Mouse (Mus musculus) midbrain, embryonic 14.5 days (tissue): Measurements from ENCODE around the gene Gpr68. TPM values are rescaled to one million over a fixed set of nuclear protein-coding genes. Genes with fewer than 3 reads are reported as not detected.

Source experiments
- ATAC-seq: fragments of 200-750 bp; cut with Nextera tagmentation; 2 replicates; pipeline ENCODE4 v1.8.0; 2017; ENCODE audit warnings: moderate number of reproducible peaks, moderate library complexity; ENCODE audit not compliant: low FRiP score, low TSS enrichment
- DNase-seq: peaks from one replicate; pipeline ENCODE4 v3.0.0-alpha.2; 2015
- H3K27ac ChIP-seq: fragments of 300-500 bp; sonication (generic); replicated peaks from 2 replicates; pipeline ENCODE4 v1.5.1; 2014; ENCODE audit warnings: mild to moderate bottlenecking, low read depth, low read length, moderate library complexity
- H3K27me3 ChIP-seq: fragments of 300-500 bp; sonication (generic); 2 replicates; pipeline ENCODE4 v1.6.1; 2014; ENCODE audit warnings: low read length, control low read depth, mixed read lengths; ENCODE audit not compliant: control insufficient read depth, insufficient read depth
- H3K36me3 ChIP-seq: fragments of 300-500 bp; sonication (generic); 2 replicates; pipeline ENCODE4 v1.6.1; 2014; ENCODE audit warnings: low read length, control low read depth; ENCODE audit not compliant: control insufficient read depth, insufficient read depth
- H3K4me1 ChIP-seq: fragments of 300-500 bp; sonication (generic); 2 replicates; pipeline ENCODE4 v1.6.1; 2014; ENCODE audit warnings: mild to moderate bottlenecking, antibody characterized with exemption, low read length, control low read depth; ENCODE audit not compliant: control insufficient read depth, insufficient read depth
- H3K4me2 ChIP-seq: fragments of 300-500 bp; sonication (generic); 2 replicates; pipeline ENCODE4 v1.6.1; 2014; ENCODE audit warnings: mild to moderate bottlenecking, low read length, moderate library complexity
- H3K4me3 ChIP-seq: fragments of 300-500 bp; sonication (generic); replicated peaks from 2 replicates; pipeline ENCODE4 v1.5.1; 2014; ENCODE audit warnings: low read depth, low read length
- H3K9ac ChIP-seq: fragments of 300-500 bp; sonication (generic); replicated peaks from 2 replicates; pipeline ENCODE4 v1.6.1; 2014; ENCODE audit warnings: mild to moderate bottlenecking, low read length, moderate library complexity
- H3K9me3 ChIP-seq: fragments of 300-500 bp; sonication (generic); 2 replicates; pipeline ENCODE4 v1.6.1; 2016; ENCODE audit warnings: low read length, control low read depth, mixed read lengths; ENCODE audit not compliant: control insufficient read depth
- WGBS: fragments of 180-500 bp; shearing (Covaris S2); extraction: QIAGEN DNeasy Blood & Tissue Kit; methylation state at CpG from one replicate; pipeline ENCODE4 v1.1.7; 2014; 5-methylcytosine and 5-hydroxymethylcytosine counted together
- polyA plus RNA-seq: library from polyadenylated mRNA; unstranded; fragments of >200 nt; fragmentation: Nextera tagmentation; extraction: Ambion mirVana; gene quantifications from 2 replicates; pipeline ENCODE4 v1.2.1, GENCODE M21; 2014

Gene Gpr68
- polyA plus RNA-seq, 1 experiment from 2014 or later = 2.1 TPM

DNA sequence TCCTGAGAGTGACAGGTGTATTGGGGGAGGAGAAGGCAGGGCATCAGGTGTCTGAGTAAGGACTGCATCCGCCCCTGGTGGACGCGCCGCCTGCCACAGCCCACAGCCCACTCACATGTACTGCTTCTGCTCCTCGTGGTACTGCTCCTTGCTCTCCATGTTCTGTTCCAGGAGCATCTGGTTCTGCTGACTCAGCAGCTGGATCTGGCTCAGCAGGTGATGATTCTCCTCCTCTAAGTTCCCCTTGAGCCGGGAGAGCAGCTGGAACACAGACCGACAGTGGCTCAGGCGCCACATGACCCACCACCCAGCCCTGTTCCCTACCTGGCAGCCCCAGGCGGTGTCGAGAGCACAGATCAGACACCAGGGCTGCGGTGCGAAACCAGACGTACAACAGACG is 23.7 kb upstream of the Gpr68 start:
- no peak overlapping the region for H3K27ac ChIP-seq
- H3K4me3 ChIP-seq = no peak overlapping the region
- H3K27me3 ChIP-seq = no peaks in the 10 kb centered on the region
- no peaks in the 10 kb centered on the region for H3K4me1 ChIP-seq
- H3K9me3 ChIP-seq = no peaks in the 10 kb centered on the region
- DNase-seq = no peak
- no peak for ATAC-seq
- H3K9ac ChIP-seq = no peak overlapping the region
- H3K36me3 ChIP-seq = peaks cover 65% of the 10 kb centered on the region
- no peak overlapping the region for H3K4me2 ChIP-seq
- WGBS = 97% methylated on average over 14 of the region's 14 CpGs

DNA sequence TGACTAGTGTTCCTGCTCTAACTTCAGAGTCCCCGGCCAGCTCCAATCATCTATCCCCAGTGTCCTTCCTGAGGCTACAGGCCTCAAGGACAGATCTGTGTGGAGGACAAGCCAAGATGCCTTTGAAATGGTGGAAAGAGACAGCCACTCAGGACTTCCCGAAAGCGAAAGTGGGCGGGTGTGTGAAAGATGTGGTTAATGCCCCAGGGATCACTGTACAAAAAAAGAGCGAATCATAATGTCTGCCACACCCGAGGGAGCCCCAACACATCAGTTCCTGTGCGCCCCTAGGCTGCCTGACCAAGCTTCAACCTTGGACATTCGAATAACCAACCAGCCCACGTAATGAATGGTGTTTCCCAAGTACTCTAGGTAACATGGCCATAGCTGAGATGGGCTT is 20.3 kb upstream of the Gpr68 start:
- H3K4me3 ChIP-seq = no peak overlapping the region
- DNase-seq = no peak
- 94% methylated on average over 9 of the region's 9 CpGs for WGBS
- no peaks in the 10 kb centered on the region for H3K4me1 ChIP-seq
- H3K27ac ChIP-seq = no peak overlapping the region
- no peak overlapping the region for H3K4me2 ChIP-seq
- H3K36me3 ChIP-seq = peaks cover 69% of the 10 kb centered on the region
- H3K9ac ChIP-seq = no peak overlapping the region
- no peaks in the 10 kb centered on the region for H3K9me3 ChIP-seq
- ATAC-seq = no peak
- H3K27me3 ChIP-seq = no peaks in the 10 kb centered on the region

DNA sequence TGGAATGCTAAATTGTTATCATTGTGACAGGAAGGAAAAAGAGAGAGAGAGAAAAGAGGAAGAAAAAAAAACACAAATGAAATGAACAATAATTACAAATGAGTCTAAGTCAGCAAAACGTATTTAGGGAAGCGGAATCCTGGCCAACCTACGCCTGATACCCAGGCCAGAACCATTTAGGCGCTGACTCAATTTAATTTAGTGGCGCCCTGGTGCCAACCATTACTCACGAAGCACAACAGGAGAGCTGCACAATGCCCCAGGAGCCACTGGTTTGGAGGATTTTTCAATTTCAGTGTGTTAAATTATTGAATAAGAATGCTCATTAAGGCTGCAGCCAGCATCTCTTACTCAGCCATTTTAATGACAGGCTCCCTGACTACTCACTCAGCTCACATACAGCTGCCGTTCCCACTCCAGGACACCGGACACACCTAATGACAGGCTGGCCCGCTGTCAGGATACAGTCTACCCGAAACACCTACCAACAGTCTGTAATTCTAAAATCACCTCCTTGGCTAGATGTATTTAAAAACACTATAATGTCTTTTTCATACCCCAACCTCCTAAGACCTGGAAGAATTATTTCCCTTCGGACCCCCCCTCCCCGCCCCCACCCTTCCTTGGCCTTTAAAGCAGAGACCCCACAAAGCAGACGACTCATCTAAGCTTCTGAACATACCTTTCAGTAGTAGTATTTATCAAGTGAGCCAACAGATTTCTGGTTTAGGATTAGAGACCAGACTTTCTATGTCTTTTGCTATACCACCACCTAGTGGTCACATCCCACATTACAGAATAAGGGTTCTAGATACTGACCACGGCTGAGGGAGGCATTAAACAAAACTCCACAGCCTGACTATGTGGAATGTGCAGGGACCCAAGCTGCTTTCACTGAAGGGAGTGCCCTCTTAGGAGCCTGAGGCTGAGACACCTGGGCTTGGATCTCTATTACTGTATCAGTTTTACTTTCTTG is 17.9 kb upstream of the Gpr68 start:
- WGBS = 70% methylated on average over 14 of the region's 14 CpGs
- H3K36me3 ChIP-seq = peaks cover 72% of the 10 kb centered on the region

DNA sequence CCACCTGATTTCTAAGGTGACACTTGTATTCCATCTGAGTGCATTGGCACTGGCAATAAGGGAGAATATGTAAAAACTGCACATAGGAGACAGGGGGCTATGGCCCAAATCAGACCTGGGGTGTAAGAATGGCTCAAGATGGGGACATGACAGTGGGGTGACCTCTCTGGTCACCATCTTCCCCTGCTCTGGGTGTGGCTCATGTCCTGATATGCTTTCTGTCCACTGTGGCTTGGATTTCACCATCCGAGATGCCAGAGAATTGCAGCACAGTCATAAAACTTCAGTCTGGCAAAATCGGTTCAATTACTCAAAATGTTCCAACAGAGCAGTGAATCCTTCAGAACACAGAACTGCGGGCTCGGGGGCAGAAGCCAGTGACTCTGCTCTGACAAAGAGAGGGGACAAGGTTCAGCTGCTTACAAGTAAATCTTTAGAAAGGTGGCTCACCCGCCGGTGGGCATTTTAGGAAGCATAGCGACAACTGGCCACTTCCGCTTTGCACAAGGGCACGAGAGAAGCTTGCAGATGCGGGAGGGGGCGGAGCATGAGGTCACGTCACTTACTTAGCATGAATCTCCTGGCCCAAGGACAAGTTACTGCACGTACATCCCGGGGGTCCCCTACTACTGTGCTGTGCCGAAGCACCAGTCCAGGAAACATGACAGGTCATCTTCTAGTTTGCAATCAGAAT is 16.8 kb upstream of the Gpr68 start:
- no peak overlapping the region for H3K4me2 ChIP-seq
- no peaks in the 10 kb centered on the region for H3K9me3 ChIP-seq
- H3K4me1 ChIP-seq = no peaks in the 10 kb centered on the region
- no peak overlapping the region for H3K4me3 ChIP-seq
- 91% methylated on average over 15 of the region's 15 CpGs for WGBS
- no peak overlapping the region for H3K27ac ChIP-seq
- ATAC-seq (no peak), DNase-seq (no peak)
- H3K36me3 ChIP-seq = peaks cover 74% of the 10 kb centered on the region
- 0 out of 2 replicates have a peak overlapping the region, but pooled peaks have one; percentile 6 for H3K9ac ChIP-seq
- no peaks in the 10 kb centered on the region for H3K27me3 ChIP-seq

More for the DNA sequence above, 17.9 kb upstream of the Gpr68 start:
- Histone ChIP-seq H3K4me3 (no peak overlapping the region), H3K27me3 (no peaks in the 10 kb centered on the region), H3K27ac (no peak overlapping the region), H3K9ac (no peak overlapping the region), H3K9me3 (no peaks in the 10 kb centered on the region), H3K4me1 (no peaks in the 10 kb centered on the region), H3K4me2 (no peak overlapping the region)
- peak; percentile 40; the same call in 1 of the 2 replicates for ATAC-seq
- peak; percentile 95 for DNase-seq

DNA sequence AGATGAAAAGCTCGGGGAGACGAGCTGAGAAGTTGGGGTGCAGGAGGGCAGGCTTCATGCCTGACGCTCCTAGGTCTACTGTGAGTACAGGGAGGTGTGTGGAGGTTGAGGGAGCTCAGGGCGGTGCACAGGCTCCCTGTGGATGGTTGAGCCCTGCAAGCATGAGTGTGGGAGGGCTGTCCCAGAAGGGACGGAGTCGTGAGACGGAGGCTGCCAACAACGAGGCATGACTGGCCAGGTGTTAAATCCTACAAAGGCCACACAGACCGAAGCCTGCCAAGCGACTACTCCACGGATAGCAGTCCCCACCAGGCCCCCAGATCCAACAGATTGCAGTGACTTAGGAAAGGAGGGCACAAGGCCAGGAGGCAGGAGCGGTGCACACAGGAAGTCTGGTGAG is 2.7 kb upstream of the Gpr68 start:
- no peak overlapping the region for H3K27ac ChIP-seq
- H3K4me2 ChIP-seq = no peak overlapping the region
- no peak overlapping the region for H3K9ac ChIP-seq
- 0 out of 2 replicates have a peak, but pooled peaks cover 3% of the 10 kb centered on the region for H3K27me3 ChIP-seq
- peaks cover 36% of the 10 kb centered on the region for H3K36me3 ChIP-seq
- H3K9me3 ChIP-seq = no peaks in the 10 kb centered on the region
- H3K4me3 ChIP-seq = no peak overlapping the region
- 80% methylated on average over 12 of the region's 12 CpGs for WGBS
- H3K4me1 ChIP-seq = peaks cover 8% of the 10 kb centered on the region
- DNase-seq (no peak), ATAC-seq (no peak)

DNA sequence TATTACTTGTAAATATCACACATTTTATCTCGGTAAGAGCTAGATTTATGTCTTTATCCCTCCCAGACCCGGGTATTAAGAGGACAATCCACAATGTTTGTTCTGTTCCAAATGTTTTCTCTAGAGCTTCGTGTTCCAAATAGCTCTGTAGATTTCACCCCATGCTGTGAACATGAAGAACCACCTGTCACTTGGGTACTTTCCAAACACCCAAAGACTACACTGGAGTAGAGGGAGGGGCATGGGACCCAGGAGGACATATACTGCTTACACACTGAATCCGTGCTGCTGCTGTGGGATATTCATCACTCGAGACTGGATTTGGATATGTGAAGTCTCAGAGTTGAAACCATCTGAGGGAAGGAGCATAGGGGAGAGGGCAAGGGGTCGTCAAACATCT is 1.8 kb upstream of the Gpr68 start:
- WGBS = 73% methylated on average over 6 of the region's 6 CpGs

DNA sequence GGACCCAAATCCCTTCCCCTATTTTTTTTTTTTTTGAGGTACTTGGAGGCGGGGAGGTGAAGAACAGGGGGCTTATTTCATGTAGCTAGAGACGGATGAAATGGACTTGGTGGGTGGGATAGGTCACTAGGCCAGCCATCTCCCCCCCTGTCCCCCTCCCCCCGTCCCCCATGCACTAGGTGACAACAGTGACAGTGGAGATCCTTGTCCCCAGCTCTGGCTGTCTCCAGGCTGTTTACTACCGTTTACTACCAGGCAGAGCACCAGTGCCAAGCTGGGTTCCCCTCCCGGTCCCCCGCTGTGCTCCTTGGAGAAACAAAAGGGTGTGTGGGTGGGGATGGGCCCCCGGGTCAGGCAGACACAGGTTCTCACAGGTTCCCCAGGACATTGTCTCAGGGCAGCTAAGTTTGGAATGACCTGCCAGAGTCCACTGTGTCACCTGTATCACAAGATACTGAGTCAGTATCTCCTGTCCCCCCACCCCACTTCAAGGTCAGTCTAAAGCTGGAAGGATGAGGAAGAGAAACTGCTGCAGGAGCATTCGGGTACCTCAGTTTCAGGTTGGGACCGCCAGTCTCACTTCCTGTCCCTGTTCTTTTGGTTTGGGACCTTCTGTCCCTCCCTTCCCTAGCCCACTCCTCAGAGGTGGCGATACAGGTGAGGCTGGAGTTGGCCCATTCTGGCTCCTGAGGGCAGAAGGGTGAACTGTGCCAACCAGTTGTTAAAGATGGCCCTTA is 468 bp upstream of the Gpr68 start:
- Histone ChIP-seq H3K4me1 (peaks cover 8% of the 10 kb centered on the region), H3K4me3 (peak overlapping the region; percentile 49), H3K27me3 (0 out of 2 replicates have a peak, but pooled peaks cover 3% of the 10 kb centered on the region), H3K36me3 (peaks cover 20% of the 10 kb centered on the region), H3K27ac (no peak overlapping the region), H3K4me2 (peak overlapping the region; percentile 94), H3K9me3 (no peaks in the 10 kb centered on the region), H3K9ac (peak overlapping the region; percentile 63)
- peak; percentile 16 for DNase-seq
- 19% methylated on average over 9 of the region's 10 CpGs for WGBS
- ATAC-seq = peak; percentile 7; the same call in 1 of the 2 replicates

More for the DNA sequence above, 1.8 kb upstream of the Gpr68 start:
- no peaks in the 10 kb centered on the region for H3K9me3 ChIP-seq
- H3K9ac ChIP-seq = no peak overlapping the region
- no peak overlapping the region for H3K4me2 ChIP-seq
- H3K4me1 ChIP-seq = peaks cover 8% of the 10 kb centered on the region
- 0 out of 2 replicates have a peak, but pooled peaks cover 3% of the 10 kb centered on the region for H3K27me3 ChIP-seq
- H3K4me3 ChIP-seq = no peak overlapping the region
- H3K36me3 ChIP-seq = peaks cover 30% of the 10 kb centered on the region
- DNase-seq (no peak), ATAC-seq (no peak)
- no peak overlapping the region for H3K27ac ChIP-seq

DNA sequence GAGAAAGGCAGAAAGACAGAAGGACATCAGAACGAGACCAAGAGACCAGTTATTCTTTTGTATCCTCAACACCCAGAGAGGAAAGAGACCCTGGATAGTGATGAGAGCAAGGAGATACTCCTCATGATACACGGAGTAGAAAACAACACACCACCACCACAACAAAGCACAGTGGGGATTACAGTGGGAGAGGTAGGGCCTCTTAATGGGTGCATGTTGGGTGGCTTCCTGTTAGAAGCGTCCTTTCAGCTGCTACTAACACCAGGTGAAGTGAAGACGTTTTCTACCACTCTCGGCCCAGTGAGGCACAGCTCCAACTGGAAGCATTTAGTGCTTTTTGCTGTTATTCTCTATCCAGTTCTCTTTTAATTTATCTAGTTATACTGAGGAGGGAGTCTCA is 1.1 kb downstream of the Gpr68 start:
- DNase-seq (no peak), ATAC-seq (no peak)
- no peak overlapping the region for H3K4me3 ChIP-seq
- 80% methylated on average over 5 of the region's 5 CpGs for WGBS
- peaks cover 8% of the 10 kb centered on the region for H3K4me1 ChIP-seq
- no peak overlapping the region for H3K4me2 ChIP-seq
- no peak overlapping the region for H3K9ac ChIP-seq
- H3K27ac ChIP-seq = no peak overlapping the region
- peaks cover 6% of the 10 kb centered on the region for H3K36me3 ChIP-seq
- H3K27me3 ChIP-seq = 0 out of 2 replicates have a peak, but pooled peaks cover 3% of the 10 kb centered on the region
- H3K9me3 ChIP-seq = no peaks in the 10 kb centered on the region
